ENCODE assay signal across 22 mouse cellular contexts in genomic region chr10:95598056-95598587, GRCm38 (mm10). TPM values are rescaled to one million over a fixed set of nuclear protein-coding genes. Genes with fewer than 3 reads are reported as not detected.
A peak's percentile ranks its signal among the peaks of the same experiment; 100 is the strongest.
DNase-seq lines count a peak whose midpoint lies in the region; ATAC-seq and TF ChIP-seq lines count a peak whose summit lies in the region.
"Had no signal": no experiment of that assay in that cellular context is flagged by ENCODE, and none has a peak within 500 bp of the region (broad histone marks: within the 10 kb centered on the region; RNA-seq: fewer than 3 reads in every experiment).

No protein-coding gene starts in this region.

- peak; percentile 89 for TF ChIP-seq EP300 in ES-Bruce4 (IDR thresholded peaks at IDR 0.05; ENCODE audit: insufficient read depth, low read depth, low read length)

- DNase-seq in ES-E14 (ENCODE audit: low read depth, low spot score) = no peak
- DNase-seq in limb, embryonic 10.5 days (ENCODE audit: low spot score) = no peak
- no peak for DNase-seq in frontal cortex, postnatal 10 days (ENCODE audit: low spot score in 2 of 2)
- DNase-seq in kidney, postnatal 25 days = no peak
- no peak for DNase-seq in thymus, postnatal 4 days
- DNase-seq: adrenal gland, postnatal 10 days; cerebellum, adult 11 months; cerebellum, adult 8-10 months; cerebellum, postnatal 14 days; embryo, embryonic 11 days; gastrocnemius, postnatal 14 days; heart, adult 2 months; heart, postnatal 10 days had no signal

- H3K4me1 ChIP-seq in intestine, postnatal 0 days (replicated peaks; ENCODE audit: control insufficient read depth, insufficient read depth, low read length) = no peaks in the 10 kb centered on the region
- no peaks in the 10 kb centered on the region for H3K4me1 ChIP-seq in intestine, embryonic 16.5 days (ENCODE audit: control insufficient read depth, insufficient read depth, low read length)
- H3K4me1 ChIP-seq in ES-Bruce4 (ENCODE audit: control insufficient read depth, insufficient read depth, low read length) (peaks cover 14% of the 10 kb centered on the region), ES-E14 (ENCODE audit: control insufficient read depth in 2 of 2, insufficient read depth in 2 of 2, low read length in 2 of 2, poor library complexity in 1 of 2) (peaks cover 7 to 26% of the 10 kb centered on the region in 2 experiments)
- peaks cover 2% of the 10 kb centered on the region for H3K4me1 ChIP-seq in limb, embryonic 10.5 days
- H3K4me1 ChIP-seq: hindbrain, embryonic 15.5 days had no signal

- no peak overlapping the region for H3K27ac ChIP-seq in intestine, postnatal 0 days (ENCODE audit: low read depth, low read length)
- no peak overlapping the region for H3K27ac ChIP-seq in intestine, embryonic 16.5 days (ENCODE audit: low read length)
- H3K27ac ChIP-seq in ES-Bruce4 (ENCODE audit: insufficient read depth, low read length) (no peak overlapping the region), ES-E14 (ENCODE audit: insufficient read depth, low read depth, low read length, poor library complexity, severe bottlenecking) (no peak overlapping the region; the same call in 1 of the 2 replicates)
- peak overlapping the region; percentile 7; the same call in 1 of the 2 replicates for H3K27ac ChIP-seq in limb, embryonic 10.5 days
- H3K27ac ChIP-seq: embryonic facial prominence, embryonic 15.5 days; forebrain, embryonic 10.5 days; heart, adult 2 months; hindbrain, embryonic 15.5 days had no signal

- no peak overlapping the region for H3K9ac ChIP-seq in intestine, postnatal 0 days (ENCODE audit: low read depth, low read length)
- H3K9ac ChIP-seq in intestine, embryonic 16.5 days (ENCODE audit: low read depth, low read length) = no peak overlapping the region
- H3K9ac ChIP-seq in ES-Bruce4 (ENCODE audit: low read depth, poor library complexity, severe bottlenecking) = no peak overlapping the region
- peak overlapping the region; percentile 8; the same call in 1 of the 2 replicates for H3K9ac ChIP-seq in ES-E14 (ENCODE audit: insufficient read depth, low read depth, low read length, poor library complexity, severe bottlenecking)
- H3K9ac ChIP-seq: embryonic facial prominence, embryonic 15.5 days; hindbrain, embryonic 15.5 days had no signal

- in situ Hi-C loops in ES-E14 (cut with MboI; ENCODE audit: low sequenced_read_pairs in 2 of 2, unreplicated experiment in 2 of 2) = no loop called here

- H3K9me3 ChIP-seq in intestine, postnatal 0 days (ENCODE audit: control insufficient read depth) = no peaks in the 10 kb centered on the region
- H3K9me3 ChIP-seq in intestine, embryonic 16.5 days (ENCODE audit: control insufficient read depth, low read length) = no peaks in the 10 kb centered on the region
- no peaks in the 10 kb centered on the region for H3K9me3 ChIP-seq in ES-Bruce4 (replicated peaks; ENCODE audit: control insufficient read depth, insufficient read depth, low read length, poor library complexity, severe bottlenecking)
- no peaks in the 10 kb centered on the region for H3K9me3 ChIP-seq in ES-E14 (ENCODE audit: control insufficient read depth, insufficient read depth, low read depth, low read length)
- no peaks in the 10 kb centered on the region for H3K9me3 ChIP-seq in limb, embryonic 10.5 days (replicated peaks)
- H3K9me3 ChIP-seq: embryonic facial prominence, embryonic 15.5 days; forebrain, embryonic 10.5 days; hindbrain, embryonic 15.5 days had no signal

- peak; percentile 64 for ATAC-seq in intestine, postnatal 0 days
- no peak; the same call in 1 of the 2 replicates for ATAC-seq in intestine, embryonic 16.5 days
- ATAC-seq: forebrain, embryonic 16.5 days; inflammation-experienced regulatory T-cells, adult 6 months had no signal

- no peak overlapping the region for H3K4me2 ChIP-seq in intestine, postnatal 0 days (replicated peaks; ENCODE audit: low read depth)
- no peak overlapping the region for H3K4me2 ChIP-seq in intestine, embryonic 16.5 days (ENCODE audit: low read depth, low read length)
- H3K4me2 ChIP-seq: embryonic facial prominence, embryonic 15.5 days; hindbrain, embryonic 15.5 days had no signal

- WGBS in intestine, postnatal 0 days = 67% methylated on average over 15 of the region's 15 CpGs
- WGBS in intestine, embryonic 16.5 days = 76% methylated on average over 15 of the region's 15 CpGs
- WGBS in limb, embryonic 10.5 days = 85% methylated on average over 15 of the region's 15 CpGs

- no peaks in the 10 kb centered on the region for H3K27me3 ChIP-seq in intestine, postnatal 0 days (replicated peaks; ENCODE audit: control insufficient read depth, insufficient read depth, low read length)
- H3K27me3 ChIP-seq in intestine, embryonic 16.5 days (replicated peaks; ENCODE audit: control insufficient read depth, insufficient read depth, low read length) = no peaks in the 10 kb centered on the region
- no peaks in the 10 kb centered on the region for H3K27me3 ChIP-seq in ES-Bruce4 (ENCODE audit: control insufficient read depth, insufficient read depth, low read length, poor library complexity, severe bottlenecking)
- no peaks in the 10 kb centered on the region for H3K27me3 ChIP-seq in limb, embryonic 10.5 days (ENCODE audit: low read depth, poor library complexity, severe bottlenecking)
- H3K27me3 ChIP-seq: embryonic facial prominence, embryonic 15.5 days; hindbrain, embryonic 15.5 days had no signal

- no peak for TF ChIP-seq POLR2A in ES-Bruce4 (IDR thresholded peaks at IDR 0.05; ENCODE audit: insufficient read depth, low read length)

- H3K4me3 ChIP-seq in intestine, postnatal 0 days (ENCODE audit: low read depth, low read length) = no peak overlapping the region
- no peak overlapping the region for H3K4me3 ChIP-seq in intestine, embryonic 16.5 days (ENCODE audit: low read length)
- H3K4me3 ChIP-seq in ES-Bruce4 (ENCODE audit: low read depth, low read length) = peak overlapping the region; percentile 0; the same call in 1 of the 2 replicates
- no peak overlapping the region for H3K4me3 ChIP-seq in ES-E14 (ENCODE audit: insufficient read depth in 1 of 2, low read depth in 1 of 2, low read length in 2 of 2, poor library complexity in 1 of 2, severe bottlenecking in 1 of 2)
- H3K4me3 ChIP-seq in limb, embryonic 10.5 days = no peak overlapping the region
- H3K4me3 ChIP-seq: embryonic facial prominence, embryonic 15.5 days; erythroblast, embryonic 14.5 days; forebrain, embryonic 10.5 days; heart, adult 2 months; hindbrain, embryonic 15.5 days had no signal

- no peaks in the 10 kb centered on the region for H3K36me3 ChIP-seq in intestine, postnatal 0 days (ENCODE audit: control insufficient read depth, insufficient read depth)
- no peaks in the 10 kb centered on the region for H3K36me3 ChIP-seq in intestine, embryonic 16.5 days (ENCODE audit: control insufficient read depth, insufficient read depth, low read length)
- H3K36me3 ChIP-seq in ES-Bruce4 (ENCODE audit: control insufficient read depth, insufficient read depth, low read length, poor library complexity, severe bottlenecking) (no peaks in the 10 kb centered on the region), ES-E14 (ENCODE audit: control insufficient read depth, insufficient read depth, low read length, poor library complexity, severe bottlenecking) (no peaks in the 10 kb centered on the region)
- no peaks in the 10 kb centered on the region for H3K36me3 ChIP-seq in limb, embryonic 10.5 days
- H3K36me3 ChIP-seq: embryonic facial prominence, embryonic 15.5 days; forebrain, embryonic 10.5 days; hindbrain, embryonic 15.5 days had no signal

- no peak for TF ChIP-seq CTCF in intestine, postnatal 0 days (IDR thresholded peaks at IDR 0.05; ENCODE audit: low read depth)
- TF ChIP-seq CTCF in ES-Bruce4 (IDR thresholded peaks at IDR 0.05; ENCODE audit: low read depth, low read length) = no peak

TF ChIP-seq in ES-E14, 5 proteins besides CTCF, POLR2A, EP300 and RAD21:
- TF ChIP-seq ZC3H11A (IDR thresholded peaks at IDR 0.05; ENCODE audit: borderline replicate concordance, low read depth, low read length) (no peak), MAFK (IDR thresholded peaks at IDR 0.05; ENCODE audit: insufficient read depth, low read depth, low read length) (no peak), CHD2 (IDR thresholded peaks at IDR 0.05; ENCODE audit: low read depth, low read length) (no peak), HCFC1 (IDR thresholded peaks at IDR 0.05; ENCODE audit: borderline replicate concordance, insufficient read depth, low read length) (no peak), ZNF384 (IDR thresholded peaks at IDR 0.05; ENCODE audit: low read depth, low read length) (no peak)

RNA-seq across cellular contexts. Expression of gene Nudt4, which starts 34.2 kb away (rescaled TPM):
- 105 and 107 TPM in 2 replicates for polyA plus RNA-seq in intestine, postnatal 0 days (2015; fragmentation: Nextera tagmentation; extraction: Ambion mirVana)
- 34.2 and 58.2 TPM in 2 replicates for polyA plus RNA-seq in intestine, embryonic 16.5 days (2015; fragmentation: Nextera tagmentation; extraction: Ambion mirVana)
- polyA plus RNA-seq in ES-Bruce4 (2011; ENCODE audit: insufficient read depth, insufficient read length, low read depth, missing spikeins) = 128 and 133 TPM in 2 replicates
- 61.5 and 92.4 TPM in 2 replicates for total RNA-seq in ES-E14 (2012; rRNA removed)
- 76.0 and 78.7 TPM in 2 replicates for polyA plus RNA-seq in limb, embryonic 10.5 days (2016; fragmentation: Nextera tagmentation; extraction: Ambion mirVana)
